Mouse (Mus musculus) forelimb bud, embryonic 11.5 days (tissue): Measurements from ENCODE around the gene Lnx2.

Experiments used
- DNase-seq: peaks from one replicate; pipeline ENCODE4 v3.0.0-alpha.2; 2012; ENCODE audit warnings: low read depth, low spot score

Lnx2 gene

DNA sequence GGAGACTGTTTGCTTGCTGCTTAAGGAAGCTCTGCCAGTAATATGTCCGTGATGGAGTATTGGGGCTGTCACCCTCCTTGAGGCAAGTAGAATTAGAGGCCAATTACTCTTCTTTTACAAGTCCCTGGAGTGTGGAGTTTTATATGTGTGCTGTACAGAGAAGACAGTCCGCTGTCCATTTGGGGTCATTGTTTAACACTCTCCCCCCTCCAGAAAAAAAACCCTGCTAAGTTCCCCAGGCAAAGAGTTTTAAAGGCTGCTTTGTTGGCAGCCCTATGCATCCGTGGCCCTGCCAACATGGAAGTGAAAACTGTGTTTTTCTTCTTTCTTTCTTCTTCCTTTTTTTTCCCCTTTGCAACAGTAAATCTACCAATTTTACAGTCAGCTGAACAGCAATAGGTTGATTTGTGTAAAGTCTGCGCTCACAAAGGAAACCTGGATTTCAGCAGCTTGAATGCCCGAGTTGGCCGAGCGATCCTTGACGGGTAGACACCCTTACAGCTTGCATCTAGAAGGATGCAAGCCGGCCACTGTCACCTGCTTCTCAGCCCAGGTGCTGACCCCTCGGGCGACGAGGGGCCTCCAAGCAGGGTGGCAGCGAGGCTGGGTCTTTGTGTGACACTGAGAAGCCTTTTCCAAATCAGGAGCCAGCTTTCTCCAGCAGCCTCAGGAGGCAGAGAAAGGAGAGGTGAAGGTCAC, 107.5 kb downstream of the Lnx2 start:
- no peak for DNase-seq
